Mouse (Mus musculus) small intestine, adult 2 months (tissue): ENCODE results near the gene Cdkn2aipnl.

ENCODE experiments used
- CTCF ChIP-seq: fragments of 200-500 bp; IDR thresholded peaks from 2 replicates; pipeline ENCODE4 v1.5.1; 2012; ENCODE audit warnings: low read depth, mild to moderate bottlenecking, control low read depth, inconsistent platforms, low read length, moderate library complexity, mixed read lengths; ENCODE audit not compliant: insufficient replicate concordance, insufficient read length; ENCODE audit errors: extremely low read depth
- POLR2A ChIP-seq: fragments of 200-500 bp; IDR thresholded peaks from 2 replicates; pipeline ENCODE4 v1.6.1; 2012; ENCODE audit warnings: low read depth, mild to moderate bottlenecking, control low read depth, inconsistent platforms, low read length, moderate library complexity

- TF ChIP-seq CTCF, result no peak
- TF ChIP-seq POLR2A, result no peak
These were observed 24.6 kb upstream of the Cdkn2aipnl start for GRCm38 (mm10) chr11:51942602-51943499.
